Mouse (Mus musculus) midbrain, embryonic 16.5 days (tissue): Measurements from ENCODE around the gene Ngrn. TPM values are rescaled to one million over a fixed set of nuclear protein-coding genes. Genes with fewer than 3 reads are reported as not detected.

Experiments
- ATAC-seq: fragments of 200-750 bp; cut with Nextera tagmentation; 2 replicates; pipeline ENCODE4 v1.8.0; 2017; ENCODE audit warnings: moderate TSS enrichment
- H3K27ac ChIP-seq: fragments of 300-500 bp; sonication (generic); 2 replicates; pipeline ENCODE4 v1.5.1; 2014; ENCODE audit warnings: mild to moderate bottlenecking, low read length, mixed read lengths
- H3K27me3 ChIP-seq: fragments of 300-500 bp; sonication (generic); 2 replicates; pipeline ENCODE4 v1.6.1; 2014; ENCODE audit warnings: low read depth, low read length, mixed read lengths; ENCODE audit not compliant: control insufficient read depth, insufficient read depth
- H3K36me3 ChIP-seq: fragments of 300-500 bp; sonication (generic); 2 replicates; pipeline ENCODE4 v1.6.1; 2014; ENCODE audit warnings: mild to moderate bottlenecking, low read length, moderate library complexity, mixed read lengths; ENCODE audit not compliant: control insufficient read depth, insufficient read depth
- H3K4me1 ChIP-seq: fragments of 300-500 bp; sonication (generic); 2 replicates; pipeline ENCODE4 v1.6.1; 2014; ENCODE audit warnings: mild to moderate bottlenecking, low read length, mixed read lengths; ENCODE audit not compliant: control insufficient read depth, insufficient read depth
- H3K4me2 ChIP-seq: fragments of 300-500 bp; sonication (generic); 2 replicates; pipeline ENCODE4 v1.6.1; 2014; ENCODE audit warnings: mild to moderate bottlenecking, low read length, mixed read lengths
- H3K4me3 ChIP-seq: fragments of 300-500 bp; sonication (generic); 2 replicates; pipeline ENCODE4 v1.5.1; 2014; ENCODE audit warnings: low read depth, mild to moderate bottlenecking, low read length, moderate library complexity, mixed read lengths
- H3K9ac ChIP-seq: fragments of 300-500 bp; sonication (generic); 2 replicates; pipeline ENCODE4 v1.6.1; 2014; ENCODE audit warnings: low read depth, low read length, mixed read lengths
- H3K9me3 ChIP-seq: fragments of 300-500 bp; sonication (generic); replicated peaks from 2 replicates; pipeline ENCODE4 v1.6.1; 2014; ENCODE audit warnings: mild to moderate bottlenecking, low read length, mixed read lengths; ENCODE audit not compliant: control insufficient read depth, poor library complexity, severe bottlenecking
- WGBS: fragments of 180-500 bp; shearing (Covaris S2); extraction: QIAGEN DNeasy Blood & Tissue Kit; methylation state at CpG from one replicate; pipeline ENCODE4 v1.1.7; 2014; 5-methylcytosine and 5-hydroxymethylcytosine counted together
- polyA plus RNA-seq: library from polyadenylated mRNA; unstranded; fragments of >200 nt; fragmentation: Nextera tagmentation; extraction: Ambion mirVana; gene quantifications from 2 replicates; pipeline ENCODE4 v1.2.1, GENCODE M21; 2015

The Ngrn gene
- polyA plus RNA-seq: 73.8 and 78.5 TPM in 2 replicates

GRCm38 (mm10) chr7:80260625-80261371 is at the start of gene Ngrn:
Ngrn (plus strand) TSS chr7:80261215.
- Histone ChIP-seq H3K27ac (peak within 1 kb of the TSS; percentile 77), H3K4me3 (peak within 1 kb of the TSS; percentile 71), H3K9me3 (no peaks in the 10 kb centered on the region), H3K4me2 (peak within 1 kb of the TSS; percentile 72), H3K27me3 (peaks cover 27% of the 10 kb centered on the region), H3K4me1 (peaks cover 9% of the 10 kb centered on the region), H3K9ac (peak within 1 kb of the TSS; percentile 85), H3K36me3 (peaks cover 15% of the 10 kb centered on the region)
- ATAC-seq: peak; percentile 94
- WGBS: 26% methylated on average over 40 of the region's 40 CpGs

GRCm38 (mm10) chr7:80213604-80214003 is 47.4 kb upstream of the Ngrn start:
- ATAC-seq: no peak
- no peaks in the 10 kb centered on the region for H3K9me3 ChIP-seq
- 92% methylated on average over 7 of the region's 7 CpGs for WGBS

DNA sequence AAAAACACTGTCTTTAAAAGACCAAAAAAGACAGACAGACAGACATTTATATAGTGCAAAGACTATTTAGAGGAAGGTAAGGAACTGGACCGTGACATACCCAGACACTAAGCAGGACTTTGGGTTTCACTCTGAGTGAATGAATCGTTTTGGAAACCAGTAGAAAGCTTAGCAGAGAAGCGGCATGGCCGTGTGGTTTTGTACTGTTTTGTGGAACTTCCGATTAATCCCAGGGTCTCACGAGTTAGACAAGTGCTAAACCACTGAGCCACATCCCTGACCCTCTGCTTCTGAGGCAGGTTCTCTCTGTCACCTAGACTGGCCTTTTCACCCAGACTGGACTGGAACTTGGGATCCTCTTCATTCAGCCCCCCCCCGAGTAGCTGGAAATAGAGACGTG is 46.6 kb upstream of the Ngrn start:
- Histone ChIP-seq H3K4me3 (no peak overlapping the region), H3K36me3 (peaks cover 24% of the 10 kb centered on the region), H3K9ac (no peak overlapping the region)

More at GRCm38 (mm10) chr7:80213604-80214003, 47.4 kb upstream of the Ngrn start:
- Histone ChIP-seq H3K36me3 (peaks cover 16% of the 10 kb centered on the region), H3K9ac (no peak overlapping the region), H3K27me3 (no peaks in the 10 kb centered on the region), H3K4me2 (no peak overlapping the region), H3K4me1 (peaks cover 5% of the 10 kb centered on the region; the same call in 1 of the 2 replicates), H3K4me3 (no peak overlapping the region), H3K27ac (no peak overlapping the region)

GRCm38 (mm10) chr7:80215398-80215797 is 45.6 kb upstream of the Ngrn start:
- Histone ChIP-seq H3K4me1 (peaks cover 5% of the 10 kb centered on the region; the same call in 1 of the 2 replicates), H3K9me3 (no peaks in the 10 kb centered on the region), H3K27ac (peak overlapping the region; percentile 73), H3K4me3 (no peak overlapping the region), H3K4me2 (no peak overlapping the region), H3K36me3 (peaks cover 33% of the 10 kb centered on the region), H3K27me3 (no peaks in the 10 kb centered on the region), H3K9ac (peak overlapping the region; percentile 43)
- ATAC-seq: peak; percentile 83
- 14% methylated on average over 4 of the region's 4 CpGs for WGBS

More for the DNA sequence above, 46.6 kb upstream of the Ngrn start:
- H3K27ac ChIP-seq: no peak overlapping the region; the same call in 1 of the 2 replicates
- H3K4me1 ChIP-seq: peaks cover 5% of the 10 kb centered on the region; the same call in 1 of the 2 replicates
- no peak overlapping the region for H3K4me2 ChIP-seq
- WGBS: 64% methylated on average over 8 of the region's 8 CpGs
- ATAC-seq: no peak
- no peaks in the 10 kb centered on the region for H3K27me3 ChIP-seq
- no peaks in the 10 kb centered on the region for H3K9me3 ChIP-seq

- 73% methylated on average over 8 of the region's 8 CpGs for WGBS
- Histone ChIP-seq H3K27me3 (no peaks in the 10 kb centered on the region), H3K4me1 (peaks cover 5% of the 10 kb centered on the region; the same call in 1 of the 2 replicates), H3K27ac (no peak overlapping the region), H3K9me3 (no peaks in the 10 kb centered on the region), H3K4me3 (no peak overlapping the region), H3K9ac (no peak overlapping the region), H3K4me2 (no peak overlapping the region), H3K36me3 (peaks cover 39% of the 10 kb centered on the region)
- ATAC-seq: peak; percentile 54; the same call in 1 of the 2 replicates
These were observed 44.4 kb upstream of the Ngrn start for GRCm38 (mm10) chr7:80216566-80216965.

- H3K27me3 ChIP-seq: no peaks in the 10 kb centered on the region
- 96% methylated on average over 9 of the region's 9 CpGs for WGBS
- no peak overlapping the region for H3K4me2 ChIP-seq
- H3K4me3 ChIP-seq: no peak overlapping the region
- H3K4me1 ChIP-seq: peaks cover 5% of the 10 kb centered on the region; the same call in 1 of the 2 replicates
- no peak for ATAC-seq
- H3K9me3 ChIP-seq: no peaks in the 10 kb centered on the region
- H3K9ac ChIP-seq: no peak overlapping the region
- H3K36me3 ChIP-seq: peaks cover 42% of the 10 kb centered on the region
- no peak overlapping the region for H3K27ac ChIP-seq
These were observed 42.3 kb upstream of the Ngrn start for GRCm38 (mm10) chr7:80218666-80219065.

DNA sequence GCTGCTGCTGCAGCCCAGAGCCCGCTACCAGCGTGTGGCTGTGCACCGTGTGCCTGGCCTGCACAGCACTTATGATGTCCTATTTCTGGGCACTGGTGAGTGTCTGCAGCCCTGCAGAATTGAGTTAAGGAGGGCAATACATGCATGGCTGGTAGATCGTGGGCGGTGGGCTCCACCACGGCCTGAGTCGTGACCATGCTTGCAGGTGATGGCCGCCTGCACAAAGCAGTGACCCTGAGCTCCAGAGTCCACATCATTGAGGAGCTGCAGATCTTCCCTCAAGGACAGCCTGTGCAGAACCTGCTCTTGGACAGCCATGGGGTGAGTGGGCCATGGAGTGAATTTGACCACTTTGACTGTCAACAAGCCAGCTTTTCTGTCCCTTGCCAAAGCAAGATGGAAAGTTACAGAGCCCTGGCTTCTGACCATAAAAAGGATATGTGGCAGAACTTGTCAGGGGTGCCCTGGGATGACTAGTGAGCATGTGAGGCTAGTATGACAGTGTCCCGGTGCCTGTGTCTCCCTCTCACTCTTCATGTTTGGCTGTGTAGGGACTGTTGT is 40.7 kb upstream of the Ngrn start:
- WGBS: 97% methylated on average over 9 of the region's 9 CpGs

GRCm38 (mm10) chr7:80221179-80221750 is 39.8 kb upstream of the Ngrn start:
- Histone ChIP-seq H3K9me3 (no peaks in the 10 kb centered on the region), H3K27me3 (no peaks in the 10 kb centered on the region), H3K4me2 (no peak overlapping the region), H3K4me3 (no peak overlapping the region), H3K9ac (no peak overlapping the region), H3K4me1 (no peaks in the 10 kb centered on the region), H3K36me3 (peaks cover 61% of the 10 kb centered on the region), H3K27ac (no peak overlapping the region)
- ATAC-seq: no peak
- 85% methylated on average over 4 of the region's 4 CpGs for WGBS

More for the DNA sequence above, 40.7 kb upstream of the Ngrn start:
- Histone ChIP-seq H3K9ac (no peak overlapping the region), H3K36me3 (peaks cover 59% of the 10 kb centered on the region), H3K4me2 (no peak overlapping the region), H3K27ac (no peak overlapping the region), H3K4me3 (no peak overlapping the region), H3K4me1 (no peaks in the 10 kb centered on the region), H3K27me3 (no peaks in the 10 kb centered on the region), H3K9me3 (no peaks in the 10 kb centered on the region)
- no peak for ATAC-seq

DNA sequence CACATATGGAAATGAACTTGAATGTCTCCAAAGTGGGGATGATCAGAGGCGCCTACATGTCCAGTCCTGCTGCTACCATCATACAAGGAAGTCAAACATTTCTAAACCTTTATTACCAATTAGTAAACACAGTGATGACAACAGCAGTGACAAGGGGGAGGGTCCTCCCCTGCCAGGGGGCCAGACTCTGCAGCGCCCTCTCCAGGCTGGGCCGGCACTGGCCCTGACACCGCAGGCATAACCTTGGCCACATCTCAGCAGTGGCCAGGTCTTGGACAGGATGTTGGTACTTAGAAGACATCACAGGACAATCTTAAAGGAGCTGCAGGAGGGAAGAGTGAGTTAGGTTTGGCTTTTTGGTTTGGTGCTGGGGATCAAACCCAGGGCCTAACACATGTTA is 34.0 kb upstream of the Ngrn start:
- H3K27me3 ChIP-seq: peaks cover 7% of the 10 kb centered on the region
- 96% methylated on average over 4 of the region's 4 CpGs for WGBS
- H3K9me3 ChIP-seq: no peaks in the 10 kb centered on the region
- H3K4me3 ChIP-seq: no peak overlapping the region
- H3K27ac ChIP-seq: no peak overlapping the region
- H3K36me3 ChIP-seq: peaks cover 28% of the 10 kb centered on the region
- ATAC-seq: no peak
- peaks cover 6% of the 10 kb centered on the region for H3K4me1 ChIP-seq
- no peak overlapping the region for H3K9ac ChIP-seq
- H3K4me2 ChIP-seq: no peak overlapping the region
